Mouse (Mus musculus): Measurements from ENCODE around the gene Kif2c.
A peak's percentile ranks its signal among the peaks of the same experiment; 100 is the strongest.
"Not testable (repeated sequence)": the region's sequence is repeated elsewhere in the genome, so short reads cannot be mapped to it uniquely, and the experiment has no call there.

Kif2c gene

DNA sequence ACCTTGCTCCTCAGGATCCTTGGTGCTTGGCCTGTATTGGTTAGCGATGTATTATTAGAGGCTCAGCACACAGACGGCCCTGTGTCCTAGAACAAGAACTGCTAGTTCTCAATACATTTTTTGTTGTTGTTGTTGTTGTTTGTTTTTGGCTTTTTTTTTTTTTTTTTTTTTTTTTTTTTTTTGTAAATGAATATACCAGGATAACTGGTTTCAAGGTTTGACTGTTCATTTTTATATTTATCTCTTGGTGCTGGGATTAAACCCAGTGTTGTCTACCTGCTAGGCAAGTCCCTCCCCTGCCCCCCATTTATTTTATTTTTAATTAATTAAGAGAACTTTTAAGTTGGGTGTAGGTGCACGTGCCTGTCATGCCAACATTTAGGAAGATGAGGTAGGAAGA lies 6.5 kb upstream of the Kif2c start:
- DNase-seq: no peak

GRCm38 (mm10) chr4:117182759-117183096 lies 289 bp upstream of the Kif2c start:
- DNase-seq: not testable (repeated sequence)

DNA sequence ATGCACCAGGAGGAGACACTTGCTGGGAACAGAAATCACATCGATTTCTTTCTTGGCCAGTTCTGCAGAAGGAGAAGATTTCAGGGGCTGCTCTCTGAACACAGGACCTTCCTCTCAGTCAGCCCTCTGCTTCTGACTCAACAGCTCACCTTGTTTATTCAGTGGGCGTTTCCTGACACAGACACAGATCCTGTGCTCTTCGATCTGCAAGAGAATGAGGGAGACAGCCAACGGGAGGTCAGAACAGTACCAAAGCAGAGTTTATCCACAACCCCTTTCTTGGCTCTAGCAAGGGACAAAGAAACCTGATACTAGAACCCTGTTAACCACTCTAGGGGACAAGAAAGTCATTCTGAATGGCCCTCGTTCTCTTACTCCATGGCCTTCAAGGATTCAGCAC lies 12.5 kb downstream of the Kif2c start:
- no peak for DNase-seq

- no peak for DNase-seq
These were observed 21.3 kb downstream of the Kif2c start for GRCm38 (mm10) chr4:117161183-117161582.

DNA sequence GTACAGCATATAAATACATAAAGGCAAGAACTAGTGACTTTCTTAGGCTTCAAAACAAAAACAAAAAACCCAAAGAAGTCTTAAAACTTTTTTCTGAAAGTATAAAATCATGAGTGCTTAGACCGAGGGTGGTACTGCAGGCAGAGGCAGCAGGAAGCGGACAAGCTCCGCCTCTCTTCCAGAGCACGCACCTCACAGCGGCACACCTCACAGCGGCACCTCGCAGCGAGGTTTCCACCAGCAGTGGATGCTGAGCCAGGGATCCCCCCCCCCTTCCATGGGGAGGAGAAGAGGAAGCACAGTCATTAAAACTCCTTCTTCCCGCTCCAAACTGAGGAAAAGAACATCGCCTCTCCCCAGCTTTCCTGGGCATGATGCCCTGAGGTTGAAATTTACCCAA lies 22.8 kb downstream of the Kif2c start:
- no peak for DNase-seq

DNA sequence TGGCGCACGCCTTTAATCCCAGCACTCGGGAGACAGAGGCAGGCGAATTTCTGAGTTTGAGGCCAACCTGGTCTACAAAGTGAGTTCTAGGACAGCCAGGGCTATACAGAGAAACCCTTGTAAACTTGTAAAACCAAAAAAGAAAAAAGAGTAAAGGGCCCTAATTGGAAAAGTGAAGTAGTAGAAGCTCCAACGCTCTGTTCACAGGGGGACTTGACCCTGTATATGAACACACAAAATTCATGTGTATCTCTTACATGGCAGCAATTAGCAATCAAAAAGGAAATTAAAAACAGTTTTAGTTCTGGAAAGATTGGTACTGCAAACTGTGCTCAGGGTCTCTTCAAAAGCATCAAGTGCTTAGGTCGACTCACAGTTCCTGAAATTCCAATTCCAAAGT lies 26.1 kb downstream of the Kif2c start:
- no peak for DNase-seq

GRCm38 (mm10) chr4:117155792-117156355 lies 26.6 kb downstream of the Kif2c start, which contains the start of gene Rps8:
TSS of gene Rps8 (minus strand) at chr4:117156243.
- peak; percentile 77 to 81 for DNase-seq

- DNase-seq: no peak
These were observed 27.2 kb downstream of the Kif2c start for GRCm38 (mm10) chr4:117155020-117155791.

DNA sequence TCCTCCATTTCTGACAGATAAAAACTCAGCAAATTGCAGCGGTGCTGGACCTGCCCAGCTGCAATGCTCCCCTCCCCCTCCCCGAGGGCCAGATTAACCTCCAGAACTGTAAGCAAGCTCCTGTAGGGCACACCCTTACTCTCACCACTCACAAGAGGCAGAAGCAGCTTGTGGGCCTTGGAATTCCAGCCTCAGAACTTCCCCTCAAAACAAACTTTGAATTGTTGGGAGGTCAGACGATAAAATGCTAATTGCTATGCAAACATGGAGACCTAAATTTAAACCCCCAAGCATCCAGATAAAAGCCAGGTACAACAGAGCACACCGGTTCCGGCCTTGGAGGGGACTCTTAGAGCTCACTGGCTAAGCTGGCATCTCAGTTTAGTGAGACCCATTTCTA lies 29.7 kb downstream of the Kif2c start:
- DNase-seq: no peak

DNA sequence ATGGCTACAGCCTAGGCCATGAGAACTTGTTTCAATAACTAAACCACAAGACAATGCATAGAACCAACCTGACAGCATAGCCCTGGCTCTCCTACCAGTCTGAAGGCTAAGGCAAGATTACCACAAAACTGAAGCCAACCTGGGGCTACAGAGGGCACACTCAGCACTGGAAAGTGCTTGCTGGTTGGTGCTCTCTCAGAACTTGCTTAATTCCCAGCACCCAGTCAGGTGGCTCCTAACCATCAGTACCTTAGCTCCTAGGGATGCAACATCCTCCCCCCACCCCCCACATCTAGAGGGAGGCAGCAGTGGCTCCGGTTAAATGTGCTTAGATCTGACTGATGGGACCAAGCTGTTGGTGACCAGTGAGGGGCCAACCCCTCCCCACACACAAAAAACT lies 31.0 kb downstream of the Kif2c start:
- DNase-seq: no peak

GRCm38 (mm10) chr4:117150212-117150733 lies 32.2 kb downstream of the Kif2c start:
- no peak for DNase-seq

DNA sequence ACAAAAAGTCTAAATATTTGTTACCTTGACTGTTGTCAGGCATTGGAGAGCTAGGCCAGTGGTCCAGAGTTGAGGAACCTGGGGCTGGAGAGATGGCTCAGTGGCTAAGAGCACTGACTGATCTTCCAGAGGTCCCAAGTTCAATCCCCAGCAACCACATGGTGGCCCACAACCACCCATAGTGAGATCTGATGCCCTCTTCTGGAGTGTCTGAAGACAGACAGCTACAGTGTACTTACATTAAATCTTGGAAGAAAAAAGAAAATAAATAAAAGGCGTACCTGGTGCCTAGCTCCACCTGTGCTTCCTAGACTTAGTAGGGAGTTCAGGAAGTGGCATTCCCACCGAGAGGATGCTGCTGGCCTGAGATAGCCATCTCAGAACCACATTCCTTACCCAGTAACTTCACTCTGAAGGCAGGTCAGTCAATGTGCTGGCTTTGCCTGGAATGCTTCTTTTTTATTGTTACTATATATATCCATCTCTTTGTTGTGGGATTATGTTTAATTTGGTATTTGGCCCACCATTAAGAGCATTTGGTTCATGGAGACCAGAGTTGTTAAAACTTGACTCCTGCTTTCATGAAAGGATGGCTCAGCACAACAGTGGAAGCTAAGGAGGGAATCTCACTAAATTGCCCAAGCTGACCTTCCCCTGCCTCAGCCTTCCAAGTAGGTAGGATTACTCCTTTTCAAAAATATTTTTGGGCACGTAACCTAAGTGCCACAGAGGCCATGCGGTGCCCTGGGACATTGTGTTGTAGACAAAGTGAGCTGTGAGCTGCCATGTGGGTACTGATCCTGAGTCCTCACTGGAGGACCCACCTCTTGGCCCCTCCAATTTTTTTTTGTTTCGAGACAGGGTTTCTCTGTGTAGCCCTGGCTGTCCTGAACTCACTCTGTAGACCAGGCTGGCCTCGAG lies 32.9 kb downstream of the Kif2c start:
- DNase-seq: no peak

GRCm38 (mm10) chr4:117148815-117149214 lies 33.6 kb downstream of the Kif2c start:
- no peak for DNase-seq

DNA sequence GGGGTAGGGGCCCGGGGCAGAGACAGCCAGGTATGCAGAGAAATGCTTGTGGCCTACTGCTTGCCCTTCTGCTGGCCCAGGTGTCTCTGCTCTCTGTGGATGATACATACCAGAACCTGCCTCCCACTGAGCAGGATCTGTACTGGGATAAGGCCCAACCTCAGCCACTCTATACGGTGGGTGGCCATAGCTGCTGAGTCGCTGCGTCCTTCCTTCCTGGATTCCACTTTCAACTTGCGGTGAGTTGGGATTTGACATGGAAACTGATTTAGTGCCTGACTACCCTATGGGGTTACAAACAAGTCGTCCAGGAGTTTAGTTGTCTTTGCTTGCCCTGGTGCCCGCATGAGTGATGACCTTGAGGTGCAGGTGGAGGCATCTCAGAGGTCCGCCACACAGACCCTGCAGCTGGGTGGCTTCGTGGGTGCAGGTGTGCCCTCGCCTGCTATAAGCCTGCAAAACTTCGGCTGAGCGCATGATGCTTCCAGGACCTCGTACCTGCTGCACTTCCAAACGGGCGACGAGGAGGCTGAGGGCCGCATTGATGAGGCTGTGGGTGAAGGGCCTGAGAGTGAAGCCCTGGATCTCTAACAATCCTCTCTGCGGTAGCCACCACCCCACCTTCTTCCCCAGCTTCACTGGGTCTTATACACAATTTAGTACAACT lies 34.3 kb downstream of the Kif2c start:
- no peak for DNase-seq

DNA sequence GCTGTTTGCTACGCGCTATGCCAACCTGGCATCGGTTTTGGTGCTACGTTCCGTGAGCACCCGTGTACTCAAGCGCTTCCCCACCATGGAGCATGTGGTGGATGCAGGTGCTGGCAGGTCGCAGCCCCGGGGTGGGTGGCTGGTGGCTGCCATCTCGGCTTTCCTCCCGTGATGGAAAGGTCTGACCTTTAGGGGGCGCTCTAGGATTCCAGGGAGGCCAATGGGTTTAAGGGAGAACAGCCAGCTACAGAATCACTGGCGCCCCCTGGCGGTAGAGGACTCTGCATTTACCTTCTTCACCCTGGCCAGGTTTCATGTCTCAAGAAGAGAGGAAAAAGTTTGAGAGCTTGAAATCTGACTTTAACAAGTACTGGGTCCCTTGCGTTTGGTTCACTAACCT lies 36.3 kb downstream of the Kif2c start:
- DNase-seq: peak; percentile 71 to 88

DNA sequence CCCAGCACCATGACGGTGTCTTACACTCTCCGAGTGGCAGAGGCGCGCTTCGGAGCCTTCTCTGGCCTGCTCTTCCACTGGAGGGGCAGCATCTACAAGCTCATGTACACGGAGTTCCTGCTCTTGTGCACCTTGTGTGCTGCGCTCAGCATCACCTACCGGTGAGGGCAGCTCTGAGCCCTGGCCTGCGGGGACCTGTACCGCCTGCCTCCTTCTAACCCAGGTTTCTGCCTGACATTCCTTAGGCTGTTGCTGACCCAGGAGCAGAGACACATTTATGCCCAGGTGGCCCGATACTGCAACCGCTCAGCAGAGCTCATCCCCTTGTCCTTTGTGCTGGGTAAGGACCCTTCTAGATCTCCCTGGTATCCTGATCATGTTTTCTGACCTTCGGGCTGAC lies 37.2 kb downstream of the Kif2c start:
- DNase-seq: no peak

DNA sequence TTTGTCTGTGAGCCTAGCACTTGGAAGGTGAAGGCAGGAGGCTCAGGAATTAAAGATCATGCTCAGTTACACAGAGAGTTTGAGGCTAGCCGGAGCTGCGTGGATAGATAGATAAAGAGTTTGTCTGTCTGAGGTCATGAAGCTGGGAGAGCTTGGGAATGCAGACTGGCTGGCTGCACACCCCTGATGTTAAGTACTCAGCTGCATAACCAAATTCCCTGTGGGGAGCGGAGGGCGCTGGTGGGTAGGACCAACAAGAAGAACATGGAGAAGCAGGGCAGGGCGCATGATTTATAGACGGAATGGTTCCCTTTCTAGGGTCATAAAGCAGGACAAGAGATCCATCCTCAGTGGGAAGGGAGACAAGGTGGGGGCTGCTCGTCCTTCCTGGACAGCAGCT lies 39.4 kb downstream of the Kif2c start:
- DNase-seq: no peak

GRCm38 (mm10) chr4:117140613-117141012 lies 41.8 kb downstream of the Kif2c start:
- no peak for DNase-seq

GRCm38 (mm10) chr4:117139217-117139612 lies 43.2 kb downstream of the Kif2c start:
- DNase-seq: peak in 1 of 2 experiments; percentile 40

GRCm38 (mm10) chr4:117138295-117139216 lies 43.9 kb downstream of the Kif2c start:
- DNase-seq: no peak

- DNase-seq: no peak
These were observed 46.4 kb downstream of the Kif2c start for GRCm38 (mm10) chr4:117136034-117136433.

GRCm38 (mm10) chr4:117134601-117134995 lies 47.8 kb downstream of the Kif2c start:
- DNase-seq: no peak

Data from spleen, adult 18-20 months (tissue).